Mouse (Mus musculus) lung, postnatal 10 days (tissue): ENCODE measurements around the gene Ola1.
A peak's percentile ranks its signal among the peaks of the same experiment; 100 is the strongest.

Experiments used
- DNase-seq: peaks from one replicate; pipeline ENCODE4 v3.0.0; 2021

The Ola1 gene

GRCm38 (mm10) chr2:73063911-73064619 lies 154.7 kb downstream of the Ola1 start:
- DNase-seq = no peak

DNA sequence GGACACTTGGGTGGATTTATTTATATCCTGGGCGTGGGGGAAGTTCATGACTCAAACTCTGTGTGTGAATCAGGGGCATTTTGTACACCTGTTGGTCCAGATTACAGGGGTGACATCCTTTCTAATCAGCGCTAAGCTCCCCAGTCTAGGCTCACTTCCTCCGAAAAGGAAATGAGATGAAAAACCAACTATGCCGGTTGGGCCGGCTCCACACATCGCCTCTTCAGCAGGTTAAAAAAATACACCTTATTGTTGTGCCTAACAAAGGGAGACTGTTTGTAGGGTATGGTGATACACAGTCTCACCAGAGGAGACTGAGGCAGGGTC lies 158.5 kb downstream of the Ola1 start:
- no peak for DNase-seq

- DNase-seq = peak; percentile 62
Measured at GRCm38 (mm10) chr2:73059550-73060258, 159.0 kb downstream of the Ola1 start.

GRCm38 (mm10) chr2:73058344-73058743 lies 160.4 kb downstream of the Ola1 start:
- no peak for DNase-seq

GRCm38 (mm10) chr2:73057589-73057988 lies 161.1 kb downstream of the Ola1 start:
- DNase-seq = no peak

DNA sequence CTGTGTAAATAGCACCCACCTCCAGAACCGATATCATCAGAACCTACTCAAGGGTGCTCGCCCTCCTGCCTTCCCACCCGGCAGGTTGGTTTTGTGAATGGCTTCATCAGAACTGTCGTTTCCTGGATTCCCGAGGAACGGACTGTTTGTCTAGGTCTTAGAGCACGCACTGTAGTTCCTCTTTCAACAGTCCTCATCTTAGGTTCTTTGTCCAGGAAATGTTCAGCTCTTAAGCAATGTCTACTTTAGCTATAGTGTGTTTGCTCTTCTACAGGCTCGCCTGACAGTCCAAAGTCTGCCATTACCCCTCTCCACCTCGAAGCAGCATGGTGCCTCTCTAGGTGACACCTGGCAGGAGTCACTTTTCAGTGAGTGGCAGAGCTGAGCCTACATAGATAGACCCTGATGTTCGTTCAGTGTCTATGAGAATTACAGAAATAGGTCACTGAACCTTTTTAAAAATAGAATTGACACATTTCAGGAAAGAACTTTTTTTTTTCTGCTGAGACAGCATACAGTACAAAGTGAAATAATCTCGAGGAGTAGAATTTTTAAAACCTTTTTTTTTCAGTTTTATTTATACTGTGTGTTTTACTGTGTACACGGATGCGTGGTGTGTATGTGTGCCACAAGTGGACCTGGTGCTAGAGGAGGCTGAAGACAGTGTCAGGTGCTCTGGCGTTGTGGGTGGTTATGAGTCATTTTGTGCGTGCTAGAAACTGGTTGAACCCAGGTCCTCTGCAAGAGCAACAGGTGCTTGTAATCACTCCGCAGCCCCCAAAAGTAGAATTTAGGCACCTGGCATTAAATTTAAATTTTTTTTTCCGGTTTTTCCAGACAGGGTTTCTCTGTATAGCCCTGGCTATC lies 162.4 kb downstream of the Ola1 start:
- DNase-seq = no peak

DNA sequence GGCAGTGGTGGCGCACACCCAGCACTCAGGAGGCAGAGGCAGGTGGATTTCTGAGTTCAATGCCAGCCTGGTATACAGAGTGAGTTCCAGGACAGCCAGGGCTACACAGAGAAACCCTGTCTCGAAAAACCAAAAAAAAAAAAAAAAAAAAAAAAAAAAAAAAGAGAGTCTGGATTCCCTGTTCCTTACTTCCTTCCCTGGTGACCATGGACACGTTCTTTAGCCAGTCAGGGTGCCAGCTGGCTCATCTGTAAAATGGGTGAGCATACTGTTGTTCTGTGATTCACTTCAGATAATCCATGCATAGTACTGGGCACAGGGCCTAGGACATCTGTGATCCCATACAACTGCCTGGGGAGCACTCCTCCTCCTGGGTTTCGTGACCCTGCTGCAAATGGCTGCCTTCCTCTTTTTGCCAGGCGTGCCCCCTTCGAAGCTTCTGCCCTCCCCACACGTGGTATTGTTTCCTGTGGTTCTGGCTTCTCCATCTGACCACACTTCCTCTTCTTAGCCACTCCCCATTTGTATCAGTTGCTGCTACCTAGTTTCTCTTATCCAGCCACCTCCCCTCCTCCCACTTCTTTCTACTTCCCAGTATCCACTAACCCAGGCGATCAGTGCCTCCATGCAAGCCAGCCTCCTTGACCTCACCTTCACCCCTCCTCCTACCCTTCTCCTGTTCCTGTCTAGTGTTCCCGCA lies 164.8 kb downstream of the Ola1 start:
- peak; percentile 38 for DNase-seq

DNA sequence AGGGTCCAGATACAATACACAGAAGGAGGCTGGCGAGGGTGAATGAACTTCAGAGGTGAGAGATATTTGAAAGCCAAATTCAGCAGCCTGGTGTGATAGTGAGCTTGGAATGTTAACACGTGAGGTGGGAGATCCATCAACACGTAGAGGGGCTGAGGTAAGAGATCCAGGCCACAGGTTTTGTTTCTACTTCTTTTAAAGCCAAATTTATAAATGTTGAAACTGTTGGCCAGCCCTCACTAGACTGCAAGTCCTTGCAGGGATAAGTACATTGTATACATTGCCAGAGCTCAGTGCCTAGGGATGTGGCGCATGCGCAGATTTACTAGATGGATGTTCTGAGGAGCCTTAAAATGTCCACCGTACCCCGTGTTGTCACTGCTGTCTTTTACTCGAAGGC lies 168.3 kb downstream of the Ola1 start:
- DNase-seq = no peak

DNA sequence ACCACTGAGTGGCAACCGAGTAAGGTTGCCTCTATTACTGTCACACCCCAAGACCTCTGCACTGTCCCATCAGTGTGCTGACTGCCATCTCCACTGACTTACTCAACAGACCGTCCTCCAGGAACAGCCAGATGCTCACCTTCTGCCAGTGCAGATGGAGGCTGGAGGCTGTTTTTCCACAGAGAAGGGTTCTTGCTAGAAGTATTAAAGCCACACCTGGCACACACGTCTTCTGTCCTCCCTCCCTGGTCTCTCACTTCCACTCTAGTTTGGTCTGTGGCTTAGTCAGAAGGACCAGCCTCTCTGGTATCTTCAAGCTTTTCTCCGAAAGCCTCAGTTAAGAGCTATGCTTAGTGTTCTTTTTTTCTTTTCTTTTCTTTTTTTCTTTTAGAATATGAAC lies 168.7 kb downstream of the Ola1 start:
- no peak for DNase-seq

DNA sequence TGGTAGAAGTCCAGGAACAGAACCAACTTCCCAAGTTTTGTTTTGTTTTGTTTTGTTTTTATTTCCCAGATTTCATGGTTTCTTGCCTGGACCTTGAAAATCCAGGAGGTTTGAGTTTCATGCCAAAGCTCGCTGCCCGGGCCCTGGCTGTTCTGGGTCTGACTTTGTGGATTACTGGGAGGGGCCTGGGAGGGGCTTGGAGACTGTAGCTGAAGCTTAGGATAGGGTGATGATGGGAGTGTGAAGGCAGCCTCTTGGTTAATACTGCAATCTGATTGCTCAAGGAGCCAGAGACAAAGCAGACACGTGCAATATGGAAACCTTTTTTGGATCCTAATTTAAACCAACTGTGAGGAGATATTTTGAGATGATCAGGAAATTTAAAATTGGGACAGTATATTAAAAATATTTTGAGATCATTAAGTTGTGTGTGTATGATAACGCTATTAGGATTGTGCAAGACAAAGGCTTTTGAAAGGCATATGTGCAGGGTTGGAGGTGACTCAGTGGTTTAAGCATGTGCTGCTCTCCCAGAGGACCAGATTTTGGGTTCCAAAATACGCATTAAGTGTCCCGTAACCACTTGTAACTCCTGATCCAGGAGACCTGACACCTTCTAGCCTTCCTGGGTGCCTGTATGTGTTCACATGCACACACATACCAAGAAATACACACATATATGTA lies 169.6 kb downstream of the Ola1 start:
- peak; percentile 68 for DNase-seq

DNA sequence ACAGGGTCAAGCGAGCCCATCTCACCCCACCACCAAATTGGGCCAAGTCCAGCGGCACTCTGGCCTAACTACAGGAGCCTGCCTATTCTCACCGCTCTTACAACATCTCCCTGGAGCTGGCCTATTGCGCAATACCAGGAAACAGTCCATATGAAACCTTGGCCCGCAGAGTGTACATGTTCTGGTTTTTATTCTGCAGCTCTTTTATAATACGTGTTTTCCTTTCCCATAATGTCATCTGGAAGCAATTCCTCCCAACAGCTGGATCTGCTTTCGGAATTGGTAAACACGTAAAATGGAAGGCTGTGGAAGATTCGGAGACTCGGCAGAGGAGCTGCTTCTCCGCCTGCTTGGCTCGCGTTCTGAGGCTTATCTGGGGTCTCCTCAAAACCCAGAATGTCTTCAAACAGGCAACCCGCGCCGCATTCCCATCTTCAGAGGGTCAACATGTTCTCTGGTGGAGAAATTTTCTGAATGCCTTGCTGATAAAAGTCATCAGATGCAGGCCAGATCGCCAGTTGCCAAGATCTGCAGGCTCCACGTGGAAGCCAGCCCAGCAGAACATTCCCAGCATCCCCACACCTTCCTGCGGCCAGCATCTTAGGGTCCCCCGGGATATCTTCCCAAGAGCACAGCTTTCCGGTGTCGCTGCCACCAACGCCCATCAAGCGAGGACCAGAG lies 171.5 kb downstream of the Ola1 start:
- peak; percentile 77 for DNase-seq

DNA sequence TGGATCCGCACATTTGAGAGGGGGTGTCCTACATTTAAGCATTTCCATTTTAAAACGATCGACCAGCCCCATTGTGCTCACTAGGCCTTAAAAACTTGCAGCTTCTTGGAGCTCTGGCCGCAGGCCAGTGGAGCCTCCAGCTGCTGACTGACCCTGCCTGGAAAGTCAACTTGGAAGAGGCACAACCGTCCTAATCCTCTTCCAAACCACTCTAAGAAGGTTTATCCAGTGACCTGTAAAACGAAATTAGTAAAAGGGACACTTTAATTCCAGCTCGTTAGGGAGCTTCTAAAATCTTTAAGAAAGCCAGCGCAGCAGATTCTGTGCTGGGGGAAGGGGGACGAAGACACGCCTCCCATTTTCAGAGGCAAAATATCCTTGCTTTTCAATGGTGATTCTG lies 172.1 kb downstream of the Ola1 start:
- peak; percentile 74 for DNase-seq

GRCm38 (mm10) chr2:73045505-73045904 lies 173.2 kb downstream of the Ola1 start:
- DNase-seq = no peak
